Mouse (Mus musculus) midbrain, embryonic 10.5 days (tissue): ENCODE measurements around the gene Iqsec2. TPM values are rescaled to one million over a fixed set of nuclear protein-coding genes. Genes with fewer than 3 reads are reported as not detected.

ENCODE experiments used
- DNase-seq: peaks from one replicate; pipeline ENCODE4 v3.0.0-alpha.2; 2017; ENCODE audit warnings: low spot score
- H3K27ac ChIP-seq: fragments of 300-500 bp; sonication (generic); replicated peaks from 2 replicates; pipeline ENCODE4 v1.5.1; 2016; ENCODE audit warnings: mild to moderate bottlenecking
- H3K27me3 ChIP-seq: fragments of 300-500 bp; sonication (generic); 2 replicates; pipeline ENCODE4 v1.6.1; 2016; ENCODE audit warnings: low read depth, mild to moderate bottlenecking; ENCODE audit not compliant: poor library complexity, severe bottlenecking
- H3K36me3 ChIP-seq: fragments of 300-500 bp; sonication (generic); 2 replicates; pipeline ENCODE4 v1.6.1; 2016; ENCODE audit warnings: mild to moderate bottlenecking, moderate library complexity
- H3K4me1 ChIP-seq: fragments of 300-500 bp; sonication (generic); 2 replicates; pipeline ENCODE4 v1.6.1; 2016
- H3K4me3 ChIP-seq: fragments of 300-500 bp; sonication (generic); 2 replicates; pipeline ENCODE4 v1.5.1; 2016; ENCODE audit warnings: mild to moderate bottlenecking, moderate library complexity
- H3K9me3 ChIP-seq: fragments of 300-500 bp; sonication (generic); replicated peaks from 2 replicates; pipeline ENCODE4 v1.6.1; 2016; ENCODE audit warnings: mild to moderate bottlenecking
- WGBS: fragments of 180-500 bp; shearing (Covaris S2); methylation state at CpG from one replicate; pipeline ENCODE4 v1.1.7; 2016; 5-methylcytosine and 5-hydroxymethylcytosine counted together
- polyA plus RNA-seq: library from polyadenylated mRNA; unstranded; fragments of >200 nt; fragmentation: Nextera tagmentation; extraction: Ambion mirVana; gene quantifications from 2 replicates; pipeline ENCODE4 v1.2.1, GENCODE M21; 2016

Gene Iqsec2
- polyA plus RNA-seq, result 1.00 and 1.4 TPM in 2 replicates

DNA sequence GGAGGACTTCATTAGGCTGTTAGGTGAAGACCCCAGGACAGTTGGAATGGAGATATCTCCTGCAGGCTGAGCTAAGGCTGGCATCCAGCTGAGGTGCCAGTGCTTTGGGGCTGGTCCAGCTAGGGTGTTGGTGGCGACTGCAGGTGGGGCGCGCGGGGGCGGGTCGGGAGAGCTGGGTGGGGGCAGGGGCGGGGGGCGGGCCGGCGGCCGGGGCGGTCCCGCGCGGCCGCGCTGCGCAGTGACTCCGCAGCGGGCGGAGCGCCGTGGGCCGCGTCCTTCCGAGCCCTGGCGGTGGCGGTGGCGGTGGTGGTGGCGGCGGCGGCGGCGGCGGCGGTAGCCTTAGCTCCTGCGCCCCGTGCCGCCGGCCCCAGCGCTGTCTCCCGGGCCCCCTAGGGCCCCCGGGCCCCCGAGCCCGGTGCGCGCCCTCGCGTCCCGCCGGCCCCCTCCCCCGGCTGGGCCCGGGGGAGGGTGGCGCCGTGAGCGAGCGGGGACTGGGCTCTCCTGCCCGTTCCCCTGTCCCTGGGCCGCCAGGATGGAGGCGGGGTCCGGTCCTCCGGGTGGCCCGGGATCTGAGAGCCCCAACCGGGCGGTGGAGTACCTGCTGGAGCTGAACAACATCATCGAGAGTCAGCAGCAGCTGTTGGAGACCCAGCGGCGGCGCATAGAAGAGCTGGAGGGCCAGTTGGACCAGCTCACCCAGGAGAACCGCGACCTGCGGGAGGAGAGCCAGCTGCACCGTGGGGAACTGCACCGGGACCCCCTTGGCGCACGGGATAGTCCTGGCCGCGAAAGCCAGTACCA is at the start of gene Iqsec2:
Gene Iqsec2 (plus strand): TSS at position 328 of the 801 bp plus-strand sequence.
- H3K9me3 ChIP-seq, result no peaks in the 10 kb centered on the region
- H3K27me3 ChIP-seq, result peaks cover 100% of the 10 kb centered on the region
- H3K4me1 ChIP-seq, result peaks cover 6% of the 10 kb centered on the region; the same call in 1 of the 2 replicates
- H3K36me3 ChIP-seq, result no peaks in the 10 kb centered on the region
- peak within 1 kb of the TSS; percentile 69; the same call in 1 of the 2 replicates for H3K27ac ChIP-seq
- 26% methylated on average over 51 of the region's 78 CpGs for WGBS
- peak; percentile 39 for DNase-seq
- peak within 1 kb of the TSS; percentile 68 for H3K4me3 ChIP-seq

DNA sequence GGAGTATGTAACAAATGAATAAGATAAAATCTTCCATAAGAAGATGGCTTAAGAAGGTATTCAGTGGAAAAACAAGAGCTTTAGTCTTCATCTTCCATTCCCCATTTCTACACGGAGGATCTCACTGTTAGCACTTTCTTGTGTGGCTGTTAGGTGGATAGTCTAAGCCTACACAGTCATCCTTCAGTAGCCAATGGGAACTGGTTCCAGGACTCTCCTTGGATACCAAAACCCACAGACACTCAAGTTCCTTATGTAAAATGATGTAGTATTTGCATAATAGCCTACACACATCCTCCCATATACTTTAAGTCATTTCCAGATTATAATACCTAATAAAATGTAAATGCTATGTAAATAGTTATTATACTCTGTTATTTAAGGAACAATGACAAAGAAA is 46.5 kb upstream of the Iqsec2 start:
- no peak overlapping the region for H3K27ac ChIP-seq
- WGBS, result 56% methylated on average over 1 of the region's 1 CpGs
- H3K36me3 ChIP-seq, result no peaks in the 10 kb centered on the region
- H3K27me3 ChIP-seq, result peaks cover 100% of the 10 kb centered on the region
- H3K4me1 ChIP-seq, result no peaks in the 10 kb centered on the region
- no peak for DNase-seq
- H3K9me3 ChIP-seq, result no peaks in the 10 kb centered on the region
- H3K4me3 ChIP-seq, result no peak overlapping the region

GRCm38 (mm10) chrX:152121687-152122086 is 22.4 kb upstream of the Iqsec2 start:
- H3K27ac ChIP-seq, result no peak overlapping the region
- H3K36me3 ChIP-seq, result no peaks in the 10 kb centered on the region
- peaks cover 99% of the 10 kb centered on the region for H3K27me3 ChIP-seq
- 86% methylated on average over 1 of the region's 1 CpGs for WGBS
- no peaks in the 10 kb centered on the region for H3K9me3 ChIP-seq
- no peak overlapping the region for H3K4me3 ChIP-seq
- no peak for DNase-seq
- peaks cover 8% of the 10 kb centered on the region for H3K4me1 ChIP-seq

GRCm38 (mm10) chrX:152130777-152131176 is 13.3 kb upstream of the Iqsec2 start:
- Histone ChIP-seq H3K27ac (no peak overlapping the region), H3K27me3 (peaks cover 100% of the 10 kb centered on the region), H3K9me3 (no peaks in the 10 kb centered on the region), H3K36me3 (no peaks in the 10 kb centered on the region), H3K4me1 (no peaks in the 10 kb centered on the region), H3K4me3 (no peak overlapping the region)
- DNase-seq, result no peak
- 69% methylated on average over 3 of the region's 3 CpGs for WGBS

- DNase-seq, result no peak
- Histone ChIP-seq H3K27ac (no peak overlapping the region), H3K4me3 (no peak overlapping the region), H3K27me3 (peaks cover 100% of the 10 kb centered on the region), H3K36me3 (no peaks in the 10 kb centered on the region), H3K9me3 (no peaks in the 10 kb centered on the region), H3K4me1 (no peaks in the 10 kb centered on the region)
- WGBS, result 86% methylated on average over 2 of the region's 2 CpGs
Measured at GRCm38 (mm10) chrX:152132029-152132428, 12.0 kb upstream of the Iqsec2 start.

DNA sequence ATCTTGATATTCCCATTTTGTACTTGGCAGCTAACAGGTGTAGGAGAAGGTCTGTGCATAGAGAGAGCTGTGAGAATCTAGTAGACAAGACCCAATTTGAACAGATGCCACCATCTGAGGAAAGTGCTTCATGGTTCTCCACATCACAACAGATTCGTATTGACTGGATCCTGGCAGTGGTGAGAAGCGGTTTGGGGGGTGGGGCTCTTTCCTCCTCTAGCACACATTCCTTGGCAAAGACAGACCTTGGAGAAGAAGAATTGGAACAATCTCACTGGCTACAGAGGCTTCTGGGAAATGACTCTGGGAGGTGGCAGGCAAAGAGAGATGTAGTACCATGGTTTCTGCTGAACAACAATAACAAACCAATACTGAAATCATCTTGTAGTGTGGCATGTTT is 8.9 kb upstream of the Iqsec2 start:
- no peak overlapping the region for H3K27ac ChIP-seq
- H3K36me3 ChIP-seq, result no peaks in the 10 kb centered on the region
- peaks cover 98% of the 10 kb centered on the region for H3K27me3 ChIP-seq
- DNase-seq, result no peak
- H3K4me1 ChIP-seq, result no peaks in the 10 kb centered on the region
- WGBS, result 78% methylated on average over 2 of the region's 2 CpGs
- no peak overlapping the region for H3K4me3 ChIP-seq
- no peaks in the 10 kb centered on the region for H3K9me3 ChIP-seq

GRCm38 (mm10) chrX:152144742-152145214 is 710 bp downstream of the Iqsec2 start:
- Histone ChIP-seq H3K9me3 (no peaks in the 10 kb centered on the region), H3K27me3 (peaks cover 100% of the 10 kb centered on the region), H3K27ac (0 out of 2 replicates have a peak overlapping the region, but pooled peaks have one; percentile 69), H3K4me3 (peak overlapping the region; percentile 68), H3K4me1 (peaks cover 6% of the 10 kb centered on the region; the same call in 1 of the 2 replicates), H3K36me3 (no peaks in the 10 kb centered on the region)
- DNase-seq, result peak; percentile 15
- WGBS, result 12% methylated on average over 42 of the region's 42 CpGs

DNA sequence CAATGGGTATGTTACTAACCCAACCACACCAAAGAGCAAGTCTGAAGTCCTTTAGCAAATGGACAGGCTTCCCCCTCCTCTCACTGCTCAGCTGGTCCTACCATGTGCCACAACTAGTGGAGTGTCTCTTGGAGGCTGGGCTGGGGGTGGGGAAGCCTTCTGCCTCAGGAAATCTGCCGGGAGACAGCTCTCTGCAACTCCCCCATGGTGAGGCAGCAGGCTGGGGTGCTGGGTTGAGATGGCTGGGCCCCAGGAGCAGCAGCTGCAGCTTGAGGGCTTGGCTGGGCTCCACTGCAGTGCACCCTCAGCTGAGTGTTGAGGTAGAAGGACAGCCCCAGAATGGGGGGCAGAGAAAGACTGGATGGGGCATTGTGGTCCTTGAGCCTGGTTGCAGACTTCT is 2.1 kb downstream of the Iqsec2 start:
- no peak overlapping the region for H3K4me3 ChIP-seq
- no peak overlapping the region for H3K27ac ChIP-seq
- no peaks in the 10 kb centered on the region for H3K9me3 ChIP-seq
- 9% methylated on average over 1 of the region's 1 CpGs for WGBS
- no peaks in the 10 kb centered on the region for H3K36me3 ChIP-seq
- no peak for DNase-seq
- peaks cover 100% of the 10 kb centered on the region for H3K27me3 ChIP-seq
- peaks cover 6% of the 10 kb centered on the region; the same call in 1 of the 2 replicates for H3K4me1 ChIP-seq

GRCm38 (mm10) chrX:152146691-152147090 is 2.6 kb downstream of the Iqsec2 start:
- H3K27me3 ChIP-seq, result peaks cover 100% of the 10 kb centered on the region
- H3K36me3 ChIP-seq, result no peaks in the 10 kb centered on the region
- no peak for DNase-seq
- H3K9me3 ChIP-seq, result no peaks in the 10 kb centered on the region
- 85% methylated on average over 2 of the region's 2 CpGs for WGBS
- H3K4me1 ChIP-seq, result peaks cover 6% of the 10 kb centered on the region; the same call in 1 of the 2 replicates
- no peak overlapping the region for H3K4me3 ChIP-seq
- H3K27ac ChIP-seq, result no peak overlapping the region

GRCm38 (mm10) chrX:152147451-152148116 is 3.5 kb downstream of the Iqsec2 start:
- Histone ChIP-seq H3K27ac (no peak overlapping the region), H3K9me3 (no peaks in the 10 kb centered on the region), H3K4me1 (peaks cover 6% of the 10 kb centered on the region; the same call in 1 of the 2 replicates), H3K4me3 (no peak overlapping the region), H3K36me3 (no peaks in the 10 kb centered on the region), H3K27me3 (peaks cover 100% of the 10 kb centered on the region)
- 38% methylated on average over 5 of the region's 5 CpGs for WGBS
- peak; percentile 64 for DNase-seq

- Histone ChIP-seq H3K36me3 (no peaks in the 10 kb centered on the region), H3K27me3 (peaks cover 100% of the 10 kb centered on the region), H3K4me1 (peaks cover 6% of the 10 kb centered on the region; the same call in 1 of the 2 replicates), H3K9me3 (no peaks in the 10 kb centered on the region), H3K27ac (no peak overlapping the region), H3K4me3 (no peak overlapping the region)
- no peak for DNase-seq
- 89% methylated on average over 5 of the region's 5 CpGs for WGBS
Measured at GRCm38 (mm10) chrX:152148706-152149105, 4.6 kb downstream of the Iqsec2 start.

- no peaks in the 10 kb centered on the region for H3K36me3 ChIP-seq
- H3K4me1 ChIP-seq, result no peaks in the 10 kb centered on the region
- H3K4me3 ChIP-seq, result no peak overlapping the region
- H3K27ac ChIP-seq, result no peak overlapping the region
- WGBS, result 14% methylated on average over 6 of the region's 6 CpGs
- no peaks in the 10 kb centered on the region for H3K9me3 ChIP-seq
- peaks cover 98% of the 10 kb centered on the region for H3K27me3 ChIP-seq
- DNase-seq, result peak; percentile 33
Measured at GRCm38 (mm10) chrX:152151709-152152108, 7.6 kb downstream of the Iqsec2 start.

GRCm38 (mm10) chrX:152158294-152158693 is 14.2 kb downstream of the Iqsec2 start:
- Histone ChIP-seq H3K27me3 (peaks cover 98% of the 10 kb centered on the region), H3K36me3 (no peaks in the 10 kb centered on the region), H3K4me3 (no peak overlapping the region), H3K27ac (no peak overlapping the region), H3K9me3 (no peaks in the 10 kb centered on the region), H3K4me1 (no peaks in the 10 kb centered on the region)
- 87% methylated on average over 3 of the region's 3 CpGs for WGBS
- DNase-seq, result no peak
